Mouse (Mus musculus) bone marrow, adult 2 months (tissue): ENCODE data around the gene T2. TPM values are rescaled to one million over a fixed set of nuclear protein-coding genes. Genes with fewer than 3 reads are reported as not detected.

ENCODE experiments used
- H3K27ac ChIP-seq: fragments of 200-500 bp; 2 replicates; pipeline ENCODE4 v1.5.1; 2012; ENCODE audit warnings: low read depth, mild to moderate bottlenecking, control low read depth, inconsistent platforms, low read length; ENCODE audit not compliant: control insufficient read depth, poor library complexity, insufficient read depth
- H3K4me1 ChIP-seq: fragments of 200-500 bp; 2 replicates; pipeline ENCODE4 v1.6.1; 2011; ENCODE audit warnings: low read length; ENCODE audit not compliant: control insufficient read depth, insufficient read depth
- H3K4me3 ChIP-seq: fragments of 200-500 bp; replicated peaks from 2 replicates; pipeline ENCODE3; 2011; ENCODE audit warnings: mild to moderate bottlenecking, low read depth, low read length, control low read depth; ENCODE audit not compliant: control insufficient read depth
- CTCF ChIP-seq: fragments of 200-500 bp; IDR thresholded peaks from 2 replicates; pipeline ENCODE4 v1.5.1; 2011; ENCODE audit warnings: low read length, control low read depth; ENCODE audit not compliant: control insufficient read depth, insufficient read depth
- POLR2A ChIP-seq: fragments of 200-500 bp; IDR thresholded peaks from 2 replicates; pipeline ENCODE4 v1.6.1; 2011; ENCODE audit warnings: low read depth, mild to moderate bottlenecking, control low read depth, low read length, borderline replicate concordance; ENCODE audit not compliant: control insufficient read depth
- WGBS: fragments of 180-500 bp; shearing (Covaris S2); methylation state at CpG from one replicate; pipeline ENCODE4 v1.1.7; 2018; 5-methylcytosine and 5-hydroxymethylcytosine counted together
- polyA plus RNA-seq: library from polyadenylated mRNA; stranded (reverse); fragments of >200 nt; gene quantifications from 2 replicates; pipeline ENCODE4 v1.2.4, GENCODE M21; 2011; ENCODE audit warnings: low replicate concordance; ENCODE audit not compliant: missing spikeins, insufficient read depth, insufficient read length

The T2 gene
- polyA plus RNA-seq, 1 experiment = not detected

GRCm38 (mm10) chr17:8339666-8340374, 16.0 kb upstream of the T2 start:
- TF ChIP-seq CTCF = no peak
- TF ChIP-seq POLR2A = no peak
- Histone ChIP-seq H3K4me3 (no peak overlapping the region), H3K4me1 (peaks cover 1% of the 10 kb centered on the region; the same call in 1 of the 2 replicates), H3K27ac (no peak overlapping the region)
- 45% methylated on average over 8 of the region's 8 CpGs for WGBS

- peaks cover 1% of the 10 kb centered on the region; the same call in 1 of the 2 replicates for H3K4me1 ChIP-seq
- WGBS = 1% methylated on average over 92 of the region's 92 CpGs
- TF ChIP-seq POLR2A = no peak
- no peak for TF ChIP-seq CTCF
- no peak overlapping the region for H3K27ac ChIP-seq
- H3K4me3 ChIP-seq = no peak overlapping the region
These were observed 15.1 kb upstream of the T2 start for GRCm38 (mm10) chr17:8340407-8341359.

DNA sequence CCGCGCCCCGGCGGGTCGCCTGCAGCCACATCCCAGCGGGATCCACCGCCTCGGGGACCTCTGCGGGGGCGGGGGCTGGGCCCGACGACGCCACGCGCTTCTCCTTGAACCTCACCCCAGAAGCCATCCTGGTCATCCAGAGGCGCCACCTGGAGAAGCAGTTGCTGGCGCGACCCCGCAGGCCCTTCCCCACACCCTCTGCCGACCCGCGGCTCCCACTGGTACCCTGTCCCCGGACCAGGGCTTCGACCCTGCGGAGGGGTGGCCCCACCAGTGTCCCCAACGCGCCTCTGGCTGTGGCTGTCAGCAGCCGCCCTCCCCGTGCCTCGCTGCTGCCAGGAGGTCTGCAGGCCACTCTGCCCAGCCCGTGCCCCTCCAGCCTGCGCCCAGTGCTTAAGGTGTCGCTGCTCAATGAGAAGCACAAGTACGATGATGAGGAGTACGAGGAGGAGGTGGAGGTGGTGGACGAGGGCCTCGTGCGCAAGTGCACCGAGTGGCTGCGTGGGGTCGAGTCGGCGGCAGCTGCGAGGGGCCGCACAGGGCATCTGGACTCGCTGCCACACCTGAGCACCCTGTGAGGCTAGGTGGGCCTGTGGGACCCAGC, 14.3 kb upstream of the T2 start:
- H3K4me1 ChIP-seq = peaks cover 1% of the 10 kb centered on the region; the same call in 1 of the 2 replicates
- TF ChIP-seq CTCF (no peak), POLR2A (no peak)
- no peak overlapping the region for H3K4me3 ChIP-seq
- 29% methylated on average over 46 of the region's 46 CpGs for WGBS
- no peak overlapping the region for H3K27ac ChIP-seq

GRCm38 (mm10) chr17:8342706-8343105, 13.1 kb upstream of the T2 start:
- Histone ChIP-seq H3K4me1 (peaks cover 1% of the 10 kb centered on the region; the same call in 1 of the 2 replicates), H3K4me3 (no peak overlapping the region), H3K27ac (no peak overlapping the region)
- TF ChIP-seq CTCF = no peak
- TF ChIP-seq POLR2A = no peak
- under 1% methylated on average over 5 of the region's 5 CpGs for WGBS

- Histone ChIP-seq H3K4me1 (peaks cover 1% of the 10 kb centered on the region; the same call in 1 of the 2 replicates), H3K4me3 (no peak overlapping the region), H3K27ac (no peak overlapping the region)
- TF ChIP-seq POLR2A = no peak
- TF ChIP-seq CTCF = no peak
- 71% methylated on average over 6 of the region's 6 CpGs for WGBS
These were observed 12.4 kb upstream of the T2 start for GRCm38 (mm10) chr17:8343416-8343815.

DNA sequence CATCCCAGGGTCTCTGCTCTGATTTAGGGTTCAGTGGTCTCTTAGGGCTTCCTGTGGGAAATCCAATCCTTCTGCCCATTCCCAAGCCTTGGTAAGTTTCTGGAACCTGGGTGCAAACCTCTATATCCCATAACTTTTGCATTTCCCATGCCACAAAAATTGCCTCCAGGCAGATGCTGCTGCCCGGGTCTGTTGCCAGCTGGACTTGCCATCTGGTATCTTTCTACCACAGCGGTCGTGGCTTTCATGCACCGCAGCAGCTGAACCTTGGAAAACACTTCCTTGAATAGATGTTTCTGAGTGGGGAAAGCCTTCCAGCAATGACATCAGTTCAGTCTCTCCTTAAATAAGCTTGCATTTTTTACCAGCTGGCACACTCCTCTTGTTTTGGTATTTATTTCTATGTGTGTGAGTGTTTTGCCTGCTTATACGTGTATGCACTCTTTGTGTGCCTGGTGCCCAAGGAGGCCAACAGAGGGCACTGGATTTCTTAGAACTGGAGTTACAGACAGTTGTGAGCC, 8.0 kb upstream of the T2 start:
- no peaks in the 10 kb centered on the region for H3K4me1 ChIP-seq
- no peak for TF ChIP-seq POLR2A
- TF ChIP-seq CTCF = no peak
- H3K4me3 ChIP-seq = no peak overlapping the region
- WGBS = 79% methylated on average over 5 of the region's 5 CpGs
- H3K27ac ChIP-seq = no peak overlapping the region

GRCm38 (mm10) chr17:8348941-8349340, 6.9 kb upstream of the T2 start:
- WGBS = 76% methylated on average over 4 of the region's 4 CpGs
- TF ChIP-seq CTCF = no peak
- no peak for TF ChIP-seq POLR2A
- Histone ChIP-seq H3K27ac (no peak overlapping the region), H3K4me1 (no peaks in the 10 kb centered on the region), H3K4me3 (no peak overlapping the region)

- Histone ChIP-seq H3K4me1 (no peaks in the 10 kb centered on the region), H3K27ac (no peak overlapping the region), H3K4me3 (no peak overlapping the region)
- TF ChIP-seq CTCF = no peak
- TF ChIP-seq POLR2A = no peak
- WGBS = 74% methylated on average over 7 of the region's 7 CpGs
These were observed 4.7 kb upstream of the T2 start for GRCm38 (mm10) chr17:8351088-8351487.
